Mouse (Mus musculus) adrenal gland, adult 2 months (tissue): ENCODE measurements around the gene Dmrtc1c2. TPM values are rescaled to one million over a fixed set of nuclear protein-coding genes. Genes with fewer than 3 reads are reported as not detected.
"Not testable (repeated sequence)": the region's sequence is repeated elsewhere in the genome, so short reads cannot be mapped to it uniquely, and the experiment has no call there.

Experiments
- DNase-seq: peaks from one replicate; pipeline ENCODE4 v3.0.0; 2021
- long read RNA-seq: library from polyadenylated mRNA; stranded (forward); transcript quantifications from one replicate; pipeline ENCODE4 v2.0.0, GENCODE M21; 2021
- polyA plus RNA-seq: library from polyadenylated mRNA; depleted of rRNA; stranded (reverse); fragments of >200 nt; gene quantifications from 2 replicates; pipeline ENCODE4 v1.2.3, GENCODE M21; 2012; rRNA removed
- total RNA-seq, 2 experiments: library from RNA; stranded (reverse); gene quantifications; 2 replicates each; pipeline ENCODE4 v1.2.3; 2021

The Dmrtc1c2 gene
- total RNA-seq (not detected), polyA plus RNA-seq (not detected in 2 replicates)
- long read RNA-seq, result 0 reads

- DNase-seq, result not testable (repeated sequence)
These were observed at the start of gene Dmrtc1c2 for GRCm38 (mm10) chrX:102854516-102854915. Gene Dmrtc1c2, minus strand, starts transcription at chrX:102854616.

DNA sequence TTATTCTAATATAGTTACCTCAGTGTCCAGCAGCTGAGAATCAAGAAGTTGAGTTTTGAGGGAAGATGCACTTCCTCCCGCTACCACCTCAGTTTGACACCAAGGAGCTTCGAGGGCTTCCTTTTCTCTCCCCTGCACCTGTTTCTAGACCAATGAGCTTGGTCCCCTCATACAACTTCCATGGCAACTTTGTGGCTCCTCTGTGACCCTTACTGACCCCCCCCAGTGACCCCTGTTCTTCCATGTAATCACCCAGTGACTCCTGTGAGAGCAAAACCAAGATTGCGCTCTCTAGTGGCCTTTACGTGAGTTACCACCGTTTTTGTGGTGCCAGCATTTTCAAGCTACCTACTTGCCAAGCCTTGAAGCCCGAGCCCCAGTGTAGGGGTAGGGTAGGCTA is 13.5 kb upstream of the Dmrtc1c2 start, which contains the start of gene 1700031F05Rik:
1700031F05Rik (minus strand) TSS at position 101 of the 400 bp plus-strand sequence.
- DNase-seq, result no peak

- DNase-seq, result no peak
These were observed 42.1 kb downstream of the Dmrtc1c2 start for GRCm38 (mm10) chrX:102812311-102812710.

DNA sequence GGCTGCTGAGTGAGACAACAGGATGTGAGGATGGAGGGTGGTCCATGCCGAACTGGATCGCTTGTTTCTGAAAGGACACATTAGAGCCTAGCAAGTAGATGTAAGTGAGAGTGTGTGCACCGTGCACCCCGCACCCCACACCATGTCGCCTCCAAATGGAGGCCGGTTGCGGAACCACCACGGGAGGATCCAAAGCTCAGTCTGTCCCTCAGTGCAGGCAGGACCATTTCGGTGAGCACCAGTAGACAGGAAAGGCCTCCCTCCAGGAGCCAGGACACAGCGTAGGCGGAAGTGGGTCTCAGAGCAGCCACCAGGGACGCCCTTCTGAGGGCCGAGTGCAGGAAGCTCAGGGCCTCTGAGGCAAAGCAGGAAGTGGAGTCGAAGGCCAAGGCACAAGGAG is 51.8 kb downstream of the Dmrtc1c2 start, which contains the start of gene Dmrtc1c1:
Dmrtc1c1 (plus strand) TSS at position 301 of the 400 bp plus-strand sequence.
- DNase-seq, result not testable (repeated sequence)

Other genes starting within 250 kb of the Dmrtc1c2 start
- gene Phka1, start 210.4 kb downstream of the Dmrtc1c2 start, total RNA-seq, result 10 to 100 TPM; 15.2 to 15.5 TPM
- gene Phka1, start 210.4 kb downstream of the Dmrtc1c2 start, polyA plus RNA-seq, result 5.5 and 5.9 TPM in 2 replicates
- gene Gm3880, start 167.6 kb downstream of the Dmrtc1c2 start, total RNA-seq, result not detected
- not detected in 2 replicates for gene Gm3880, start 167.6 kb downstream of the Dmrtc1c2 start, polyA plus RNA-seq
- not detected for gene Gm9112, start 147.0 kb downstream of the Dmrtc1c2 start, total RNA-seq
- not detected in 2 replicates for gene Gm9112, start 147.0 kb downstream of the Dmrtc1c2 start, polyA plus RNA-seq
- not detected for gene Dmrtc1b, start 146.8 kb downstream of the Dmrtc1c2 start, total RNA-seq
- gene Dmrtc1b, start 146.8 kb downstream of the Dmrtc1c2 start, polyA plus RNA-seq, result not detected in 2 replicates
- not detected for gene Dmrtc1c1, start 51.7 kb downstream of the Dmrtc1c2 start, total RNA-seq
- gene Dmrtc1c1, start 51.7 kb downstream of the Dmrtc1c2 start, polyA plus RNA-seq, result not detected in 2 replicates
- gene 1700031F05Rik, start 13.4 kb upstream of the Dmrtc1c2 start, total RNA-seq, result not detected
- gene 1700031F05Rik, start 13.4 kb upstream of the Dmrtc1c2 start, polyA plus RNA-seq, result not detected in 2 replicates
- not detected for gene Dmrtc1a, start 54.1 kb upstream of the Dmrtc1c2 start, total RNA-seq
- 0.40 and 0.89 TPM in 2 replicates for gene Dmrtc1a, start 54.1 kb upstream of the Dmrtc1c2 start, polyA plus RNA-seq
- gene 1700011M02Rik, start 54.3 kb upstream of the Dmrtc1c2 start, total RNA-seq, result not detected
- not detected in 2 replicates for gene 1700011M02Rik, start 54.3 kb upstream of the Dmrtc1c2 start, polyA plus RNA-seq
- gene 1700018G05Rik, start 73.8 kb upstream of the Dmrtc1c2 start, total RNA-seq, result not detected
- gene 1700018G05Rik, start 73.8 kb upstream of the Dmrtc1c2 start, polyA plus RNA-seq, result not detected in 2 replicates